Mouse (Mus musculus) heart, postnatal 25 days (tissue): ENCODE results near the gene Olfr1311. TPM values are rescaled to one million over a fixed set of nuclear protein-coding genes. Genes with fewer than 3 reads are reported as not detected.
"Not testable (repeated sequence)": the region's sequence is repeated elsewhere in the genome, so short reads cannot be mapped to it uniquely, and the experiment has no call there.

ENCODE experiments used
- DNase-seq: peaks from one replicate; pipeline ENCODE4 v3.0.0; 2022; ENCODE audit warnings: low spot score
- intact Hi-C: fragments of 180-260 bp; cut with DNase I; formaldehyde crosslinking; loops from one replicate; pipeline ENCODE4 v1.15.1; 2025
- total RNA-seq, 2 experiments: library from RNA; stranded (reverse); gene quantifications; 2 replicates each; pipeline ENCODE4 v1.2.3; 2021

The Olfr1311 gene
- not detected for total RNA-seq

GRCm38 (mm10) chr2:112024312-112024711, at the start of gene Olfr1311:
Gene Olfr1311, minus strand, starts transcription at chr2:112024412.
- no peak for DNase-seq
- intact Hi-C loops: no loop called here

GRCm38 (mm10) chr2:112050138-112050537, 25.9 kb upstream of the Olfr1311 start, which contains the start of gene Olfr1312:
Gene Olfr1312, minus strand, starts transcription at chr2:112050238.
- intact Hi-C loops: no loop called here
- DNase-seq: no peak

DNA sequence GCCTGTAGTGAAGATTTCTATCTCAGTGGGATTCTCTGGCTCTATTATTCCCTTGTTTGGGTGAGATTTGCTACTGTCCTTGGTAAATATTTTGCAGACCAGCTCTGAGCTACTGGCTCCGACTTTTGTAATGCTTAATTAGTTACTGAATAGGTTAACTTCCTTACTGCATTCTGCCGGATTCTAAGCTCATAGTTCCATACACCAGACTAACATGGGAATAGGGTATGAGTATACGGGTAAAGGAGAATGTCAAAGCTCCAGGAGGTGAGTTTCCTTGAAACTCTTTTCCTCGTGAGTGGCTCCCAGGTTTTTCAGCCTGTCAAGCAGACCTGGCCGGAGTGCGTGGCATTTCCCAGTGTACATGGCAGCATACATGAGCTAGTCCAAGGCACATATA, 2.8 kb upstream of the Olfr1311 start:
- intact Hi-C loops: not testable (repeated sequence)

GRCm38 (mm10) chr2:112014900-112015299, 9.3 kb downstream of the Olfr1311 start:
- intact Hi-C loops: no loop called here
- no peak for DNase-seq

More for the DNA sequence above, 2.8 kb upstream of the Olfr1311 start:
- DNase-seq: not testable (repeated sequence)

GRCm38 (mm10) chr2:112012608-112013007, 11.6 kb downstream of the Olfr1311 start, which contains the start of gene Olfr1310:
Gene Olfr1310, minus strand, starts transcription at chr2:112012708.
- no peak for DNase-seq
- intact Hi-C loops: no loop called here

GRCm38 (mm10) chr2:111990181-111990580, 34.0 kb downstream of the Olfr1311 start, which contains the start of gene Olfr1309:
Gene Olfr1309, minus strand, starts transcription at chr2:111990281.
- intact Hi-C loops: no loop called here
- no peak for DNase-seq

Other genes with a start within 250 kb of the Olfr1311 start
- not detected for gene Olfr1302, start 247.0 kb downstream of the Olfr1311 start, total RNA-seq
- not detected for gene Olfr1303, start 204.1 kb downstream of the Olfr1311 start, total RNA-seq
- gene Olfr1305, start 147.3 kb downstream of the Olfr1311 start, total RNA-seq: not detected
- not detected for gene Olfr1306, start 108.1 kb downstream of the Olfr1311 start, total RNA-seq
- gene Olfr1307, start 75.0 kb downstream of the Olfr1311 start, total RNA-seq: not detected
- not detected for gene Olfr1308, start 59.5 kb downstream of the Olfr1311 start, total RNA-seq
- gene Olfr1309, start 34.1 kb downstream of the Olfr1311 start, total RNA-seq: not detected
- not detected for gene Olfr1310, start 11.7 kb downstream of the Olfr1311 start, total RNA-seq
- gene Olfr1312, start 25.8 kb upstream of the Olfr1311 start, total RNA-seq: not detected
- not detected for gene Olfr1313, start 53.4 kb upstream of the Olfr1311 start, total RNA-seq
- gene Olfr1314, start 72.4 kb upstream of the Olfr1311 start, total RNA-seq: not detected
- not detected for gene Olfr1315-ps1, start 91.0 kb upstream of the Olfr1311 start, total RNA-seq
- gene Olfr1316, start 110.6 kb upstream of the Olfr1311 start, total RNA-seq: not detected
- not detected for gene Olfr1317, start 115.9 kb upstream of the Olfr1311 start, total RNA-seq
- not detected for gene Olfr1318, start 129.8 kb upstream of the Olfr1311 start, total RNA-seq
- 1 to 10 TPM; 2.6 to 3.3 TPM for gene Lpcat4, start 215.1 kb upstream of the Olfr1311 start, total RNA-seq
- not detected for gene Nutm1, start 234.9 kb upstream of the Olfr1311 start, total RNA-seq
- gene Nop10, start 237.5 kb upstream of the Olfr1311 start, total RNA-seq: 10 to 100 TPM; 62.2 to 64.3 TPM
- 10 to 100 TPM; 34.9 to 37.3 TPM for gene Slc12a6, start 241.4 kb upstream of the Olfr1311 start, total RNA-seq
- under 1 TPM; 0.55 to 0.59 TPM for gene Gm21985, start 241.9 kb upstream of the Olfr1311 start, total RNA-seq